Mouse (Mus musculus): ENCODE results near the gene Dnajb2.

GRCm38 (mm10) chr1:75230335-75230994 is 5.7 kb upstream of the Dnajb2 start:
- no peak for TF ChIP-seq EP300 (IDR thresholded peaks at IDR 0.05; ENCODE audit: low read length)
- TF ChIP-seq CTCF (conservative IDR thresholded peaks at IDR 0.05 in 1 of 2, IDR thresholded peaks at IDR 0.05 in 1 of 2; ENCODE audit: low read depth in 2 of 2, low read length in 2 of 2), result no peak
- TF ChIP-seq MAFK (IDR thresholded peaks at IDR 0.05; ENCODE audit: insufficient replicate concordance, low read length), result no peak
- TF ChIP-seq POLR2A (IDR thresholded peaks at IDR 0.05; ENCODE audit: low read depth, low read length), result no peak
- no peak for TF ChIP-seq ZC3H11A (IDR thresholded peaks at IDR 0.05; ENCODE audit: low read depth, low read length)
- no peak for TF ChIP-seq RCOR1 (conservative IDR thresholded peaks at IDR 0.05; ENCODE audit: low read depth, low read length)
- no peak for TF ChIP-seq MYC (IDR thresholded peaks at IDR 0.05; ENCODE audit: low read depth, low read length)
- no peak for TF ChIP-seq SIN3A (IDR thresholded peaks at IDR 0.05; ENCODE audit: low read length)
- no peak for TF ChIP-seq USF1 (IDR thresholded peaks at IDR 0.05; ENCODE audit: low read depth, low read length)
- no peak for TF ChIP-seq ZNF384 (IDR thresholded peaks at IDR 0.05; ENCODE audit: low read depth, low read length)

All from CH12.LX (cell line).